ENCODE assay signal across 14 mouse cellular contexts in genomic region chr12:71441272-71441671, GRCm38 (mm10).
"Had no signal": no experiment of that assay in that cellular context is flagged by ENCODE, and none has a peak within 500 bp of the region (broad histone marks: within the 10 kb centered on the region; RNA-seq: fewer than 3 reads in every experiment).

No protein-coding gene starts in this region.

- H3K36me3 ChIP-seq: neural tube, embryonic 15.5 days; stomach, embryonic 15.5 days had no signal

- H3K4me3 ChIP-seq: neural tube, embryonic 15.5 days; stomach, embryonic 15.5 days had no signal

- H3K27me3 ChIP-seq: neural tube, embryonic 15.5 days; stomach, embryonic 15.5 days had no signal

- H3K4me1 ChIP-seq: neural tube, embryonic 15.5 days had no signal

- H3K9me3 ChIP-seq: neural tube, embryonic 15.5 days; stomach, embryonic 15.5 days had no signal

- H3K4me2 ChIP-seq: neural tube, embryonic 15.5 days; stomach, embryonic 15.5 days had no signal

- H3K27ac ChIP-seq: neural tube, embryonic 15.5 days; stomach, embryonic 15.5 days; stomach, postnatal 0 days had no signal

- DNase-seq: retina, postnatal 1 day; right cerebral cortex, postnatal 14 days; right cerebral cortex, postnatal 25 days; right cerebral cortex, postnatal 4 days; spleen, adult 18-20 months; thymus, adult 18-20 months; thymus, adult 2 months; thymus, postnatal 14 days; thymus, postnatal 25 days; thymus, postnatal 36 days; thymus, postnatal 4 days had no signal

- H3K9ac ChIP-seq: neural tube, embryonic 15.5 days; stomach, embryonic 15.5 days had no signal
